9 mouse cellular contexts compared by ENCODE assay signal in genomic region chr8:56615005-56615404, GRCm38 (mm10).
DNase-seq lines count a peak whose midpoint lies in the region; ATAC-seq and TF ChIP-seq lines count a peak whose summit lies in the region.
"Had no signal": no experiment of that assay in that cellular context is flagged by ENCODE, and none has a peak within 500 bp of the region (broad histone marks: within the 10 kb centered on the region; RNA-seq: fewer than 3 reads in every experiment).

No protein-coding gene starts in this region.

- no peaks in the 10 kb centered on the region for H3K36me3 ChIP-seq in embryonic facial prominence, embryonic 14.5 days (ENCODE audit: control insufficient read depth, insufficient read depth, low read length)
- no peaks in the 10 kb centered on the region for H3K36me3 ChIP-seq in hindbrain, postnatal 0 days (ENCODE audit: insufficient read depth, low read length)
- H3K36me3 ChIP-seq in midbrain, embryonic 14.5 days (ENCODE audit: control insufficient read depth, insufficient read depth, low read length): no peaks in the 10 kb centered on the region

- no peak overlapping the region for H3K27ac ChIP-seq in embryonic facial prominence, embryonic 14.5 days (replicated peaks; ENCODE audit: low read depth, low read length)
- H3K27ac ChIP-seq in hindbrain, postnatal 0 days: no peak overlapping the region
- H3K27ac ChIP-seq in midbrain, embryonic 14.5 days (replicated peaks; ENCODE audit: low read depth, low read length): no peak overlapping the region

- intact Hi-C loops in left cerebral cortex, postnatal 10 days (cut with DNase I): loop anchor here (5.0 kb wide), 1 partner anchor 63 kb away; the partner anchor contains the start of genes Cep44 and Fbxo8

- no peaks in the 10 kb centered on the region for H3K9me3 ChIP-seq in embryonic facial prominence, embryonic 14.5 days (ENCODE audit: control insufficient read depth, low read length)
- no peaks in the 10 kb centered on the region for H3K9me3 ChIP-seq in hindbrain, postnatal 0 days (ENCODE audit: low read length)
- no peaks in the 10 kb centered on the region for H3K9me3 ChIP-seq in midbrain, embryonic 14.5 days (ENCODE audit: control insufficient read depth, low read length)

- H3K4me3 ChIP-seq in embryonic facial prominence, embryonic 14.5 days (ENCODE audit: low read depth, low read length): no peak overlapping the region
- no peak overlapping the region for H3K4me3 ChIP-seq in hindbrain, postnatal 0 days (ENCODE audit: low read length)
- no peak overlapping the region for H3K4me3 ChIP-seq in midbrain, embryonic 14.5 days (replicated peaks; ENCODE audit: low read depth, low read length)
- H3K4me3 ChIP-seq: erythroblast, embryonic 14.5 days had no signal

- ATAC-seq in embryonic facial prominence, embryonic 14.5 days (ENCODE audit: low read depth): no peak
- ATAC-seq in hindbrain, postnatal 0 days: peak; percentile 49
- peak; percentile 40; the same call in 1 of the 2 replicates for ATAC-seq in midbrain, embryonic 14.5 days (ENCODE audit: low FRiP score, low TSS enrichment)

- DNase-seq in right cerebral cortex, adult 18-20 months: peak; percentile 55
- no peak for DNase-seq in right cerebral cortex, postnatal 36 days (ENCODE audit: low spot score in 2 of 2)
- DNase-seq in adrenal gland, postnatal 36 days: peak; percentile 12 to 58
- peak; percentile 61 for DNase-seq in embryonic facial prominence, embryonic 14.5 days (ENCODE audit: low spot score)
- peak; percentile 87 for DNase-seq in hindbrain, postnatal 0 days (ENCODE audit: low spot score)
- DNase-seq in left cerebral cortex, postnatal 10 days (ENCODE audit: extremely low spot score in 1 of 2, low spot score in 2 of 2): peak; percentile 40 to 63
- peak; percentile 90 for DNase-seq in midbrain, embryonic 14.5 days
- peak; percentile 40 for DNase-seq in thymus, postnatal 14 days

- no peak overlapping the region for H3K4me2 ChIP-seq in embryonic facial prominence, embryonic 14.5 days (ENCODE audit: low read depth, low read length)
- no peak overlapping the region for H3K4me2 ChIP-seq in hindbrain, postnatal 0 days (ENCODE audit: low read depth, low read length)
- H3K4me2 ChIP-seq in midbrain, embryonic 14.5 days (ENCODE audit: low read length): no peak overlapping the region

- WGBS in embryonic facial prominence, embryonic 14.5 days: 8% methylated on average over 5 of the region's 5 CpGs
- WGBS in hindbrain, postnatal 0 days: 9% methylated on average over 5 of the region's 5 CpGs
- under 1% methylated on average over 5 of the region's 5 CpGs for WGBS in midbrain, embryonic 14.5 days

- H3K9ac ChIP-seq in embryonic facial prominence, embryonic 14.5 days (ENCODE audit: low read depth, low read length): no peak overlapping the region
- no peak overlapping the region for H3K9ac ChIP-seq in hindbrain, postnatal 0 days (replicated peaks; ENCODE audit: low read length)
- H3K9ac ChIP-seq in midbrain, embryonic 14.5 days (replicated peaks; ENCODE audit: low read length): no peak overlapping the region

- no peaks in the 10 kb centered on the region for H3K4me1 ChIP-seq in embryonic facial prominence, embryonic 14.5 days (ENCODE audit: control insufficient read depth, insufficient read depth, low read length)
- H3K4me1 ChIP-seq in hindbrain, postnatal 0 days (ENCODE audit: insufficient read depth, low read length): no peaks in the 10 kb centered on the region
- H3K4me1 ChIP-seq in midbrain, embryonic 14.5 days (ENCODE audit: control insufficient read depth, insufficient read depth, low read length): no peaks in the 10 kb centered on the region

- peak; percentile 82 for TF ChIP-seq CTCF in hindbrain, postnatal 0 days (IDR thresholded peaks at IDR 0.05; ENCODE audit: low read depth)

- peaks cover 14% of the 10 kb centered on the region for H3K27me3 ChIP-seq in embryonic facial prominence, embryonic 14.5 days (replicated peaks; ENCODE audit: control insufficient read depth, insufficient read depth, low read length)
- H3K27me3 ChIP-seq in hindbrain, postnatal 0 days (ENCODE audit: insufficient read depth, low read length): peaks cover 5% of the 10 kb centered on the region
- H3K27me3 ChIP-seq in midbrain, embryonic 14.5 days (ENCODE audit: control insufficient read depth, insufficient read depth, low read length): peaks cover 11% of the 10 kb centered on the region

Comparison
In these comparisons a context has a peak if more than half of its experiments do, and no peak if none do; other contexts are left out.
1. DNase-seq: peak in right cerebral cortex, adult 18-20 months (single experiment), adrenal gland, postnatal 36 days (2 of 2), embryonic facial prominence, embryonic 14.5 days (single experiment), hindbrain, postnatal 0 days (single experiment), left cerebral cortex, postnatal 10 days (2 of 2), midbrain, embryonic 14.5 days (single experiment) and thymus, postnatal 14 days (single experiment); none in right cerebral cortex, postnatal 36 days (0 of 2).